Mouse (Mus musculus) heart, adult 8-10 months (tissue): ENCODE measurements around the gene Pde1c. TPM values are rescaled to one million over a fixed set of nuclear protein-coding genes. Genes with fewer than 3 reads are reported as not detected.

Experiments used
- DNase-seq: peaks from one replicate; pipeline ENCODE4 v3.0.0; 2022; ENCODE audit warnings: low spot score
- total RNA-seq, 4 experiments: library from RNA; stranded (reverse); gene quantifications; 2 replicates each; pipeline ENCODE4 v1.2.4; 2022

The Pde1c gene
- total RNA-seq, 4 experiments from 2014 or later = 72.2 to 86.9 (median 78.7) TPM

- DNase-seq = no peak
These were observed 121.0 kb downstream of the Pde1c start for GRCm38 (mm10) chr6:56447917-56448316.

GRCm38 (mm10) chr6:56441501-56441900, 127.4 kb downstream of the Pde1c start:
- DNase-seq = no peak

- no peak for DNase-seq
These were observed 143.1 kb downstream of the Pde1c start for GRCm38 (mm10) chr6:56425846-56426245.

- DNase-seq = no peak
These were observed 146.0 kb downstream of the Pde1c start for GRCm38 (mm10) chr6:56422866-56423265.

- no peak for DNase-seq
These were observed 152.7 kb downstream of the Pde1c start for GRCm38 (mm10) chr6:56416191-56416590.

GRCm38 (mm10) chr6:56389178-56389577, 179.7 kb downstream of the Pde1c start:
- DNase-seq = no peak

- DNase-seq = no peak
These were observed 192.5 kb downstream of the Pde1c start for GRCm38 (mm10) chr6:56376359-56376758.

- no peak for DNase-seq
These were observed 194.7 kb downstream of the Pde1c start for GRCm38 (mm10) chr6:56374180-56374579.

- peak; percentile 27 for DNase-seq
These were observed 195.2 kb downstream of the Pde1c start for GRCm38 (mm10) chr6:56373753-56374152.

GRCm38 (mm10) chr6:56373046-56373751, 195.7 kb downstream of the Pde1c start:
- DNase-seq = no peak

GRCm38 (mm10) chr6:56369462-56369861, 199.4 kb downstream of the Pde1c start:
- no peak for DNase-seq

- DNase-seq = no peak
These were observed 200.8 kb downstream of the Pde1c start for GRCm38 (mm10) chr6:56368116-56368515.

- DNase-seq = no peak
These were observed 201.6 kb downstream of the Pde1c start for GRCm38 (mm10) chr6:56367257-56367656.

GRCm38 (mm10) chr6:56362650-56363049, 206.3 kb downstream of the Pde1c start:
- no peak for DNase-seq

GRCm38 (mm10) chr6:56362128-56362545, 206.8 kb downstream of the Pde1c start:
- DNase-seq = no peak

GRCm38 (mm10) chr6:56361348-56362127, 207.4 kb downstream of the Pde1c start:
- DNase-seq = peak; percentile 8

- no peak for DNase-seq
These were observed 208.8 kb downstream of the Pde1c start for GRCm38 (mm10) chr6:56360086-56360485.

- DNase-seq = peak; percentile 46
These were observed 209.8 kb downstream of the Pde1c start for GRCm38 (mm10) chr6:56359126-56359525.

GRCm38 (mm10) chr6:56347207-56347606, 221.7 kb downstream of the Pde1c start:
- DNase-seq = no peak

GRCm38 (mm10) chr6:56345082-56345481, 223.8 kb downstream of the Pde1c start:
- no peak for DNase-seq

- no peak for DNase-seq
These were observed 226.9 kb downstream of the Pde1c start for GRCm38 (mm10) chr6:56342005-56342404.

GRCm38 (mm10) chr6:56335811-56336446, 233.0 kb downstream of the Pde1c start:
- DNase-seq = no peak
